Mouse (Mus musculus): ENCODE results near the gene Rhof. TPM values are rescaled to one million over a fixed set of nuclear protein-coding genes. Genes with fewer than 3 reads are reported as not detected.

Rhof gene
- polyA plus RNA-seq, 1 experiment from 2014 or later, result 1.2 TPM

- Histone ChIP-seq H3K27ac (replicated peaks) (no peak overlapping the region), H3K4me3 (no peak overlapping the region), H3K27me3 (replicated peaks; ENCODE audit: low read depth, poor library complexity, severe bottlenecking) (no peaks in the 10 kb centered on the region), H3K9me3 (no peaks in the 10 kb centered on the region), H3K36me3 (replicated peaks) (peaks cover 98% of the 10 kb centered on the region), H3K4me1 (no peaks in the 10 kb centered on the region)
- WGBS, result 89% methylated on average over 4 of the region's 4 CpGs
- no peak for DNase-seq (ENCODE audit: low spot score)
Measured at GRCm38 (mm10) chr5:123157972-123158371, 25.5 kb upstream of the Rhof start.

- no peak overlapping the region for H3K4me3 ChIP-seq
- 90% methylated on average over 12 of the region's 12 CpGs for WGBS
- no peaks in the 10 kb centered on the region for H3K9me3 ChIP-seq
- H3K27me3 ChIP-seq (replicated peaks; ENCODE audit: low read depth, poor library complexity, severe bottlenecking), result no peaks in the 10 kb centered on the region
- H3K36me3 ChIP-seq (replicated peaks), result peaks cover 98% of the 10 kb centered on the region
- DNase-seq (ENCODE audit: low spot score), result no peak
- no peak overlapping the region for H3K27ac ChIP-seq (replicated peaks)
- H3K4me1 ChIP-seq, result peaks cover 4% of the 10 kb centered on the region
Measured at GRCm38 (mm10) chr5:123156763-123157162, 24.3 kb upstream of the Rhof start.

GRCm38 (mm10) chr5:123155425-123155824 is 22.9 kb upstream of the Rhof start:
- peak; percentile 69 for DNase-seq (ENCODE audit: low spot score)
- Histone ChIP-seq H3K4me3 (no peak overlapping the region), H3K27me3 (replicated peaks; ENCODE audit: low read depth, poor library complexity, severe bottlenecking) (no peaks in the 10 kb centered on the region), H3K4me1 (peaks cover 17% of the 10 kb centered on the region), H3K36me3 (replicated peaks) (peaks cover 98% of the 10 kb centered on the region), H3K9me3 (no peaks in the 10 kb centered on the region), H3K27ac (replicated peaks) (no peak overlapping the region)
- WGBS, result 55% methylated on average over 7 of the region's 7 CpGs

DNA sequence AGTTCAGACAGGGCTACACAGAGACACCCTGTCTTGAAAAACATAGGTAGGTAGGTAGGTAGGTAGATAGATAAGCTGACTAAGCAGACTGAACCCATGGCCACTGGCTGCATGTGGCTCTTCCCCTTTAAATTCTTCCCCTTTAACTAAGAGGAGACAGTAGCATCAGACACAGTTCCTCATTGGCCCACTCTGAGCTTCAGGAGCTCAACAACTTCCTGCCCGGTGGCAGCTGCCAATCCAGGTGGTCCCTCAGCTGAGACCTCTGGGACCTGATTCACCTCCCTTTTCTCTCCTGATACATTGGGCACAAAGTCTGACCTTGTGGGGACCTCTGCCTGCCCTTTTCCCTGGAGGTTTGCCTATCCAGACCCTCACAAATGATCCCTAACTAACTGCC is 20.4 kb upstream of the Rhof start:
- no peak for DNase-seq (ENCODE audit: low spot score)
- WGBS, result 89% methylated on average over 1 of the region's 1 CpGs
- no peaks in the 10 kb centered on the region for H3K9me3 ChIP-seq

GRCm38 (mm10) chr5:123151707-123152362 is 19.3 kb upstream of the Rhof start:
- no peaks in the 10 kb centered on the region for H3K9me3 ChIP-seq
- peaks cover 96% of the 10 kb centered on the region for H3K36me3 ChIP-seq (replicated peaks)
- no peak for DNase-seq (ENCODE audit: low spot score)
- H3K27me3 ChIP-seq (replicated peaks; ENCODE audit: low read depth, poor library complexity, severe bottlenecking), result no peaks in the 10 kb centered on the region
- H3K4me1 ChIP-seq, result peaks cover 43% of the 10 kb centered on the region
- WGBS, result 94% methylated on average over 19 of the region's 19 CpGs
- H3K27ac ChIP-seq (replicated peaks), result no peak overlapping the region
- H3K4me3 ChIP-seq, result 0 out of 2 replicates have a peak overlapping the region, but pooled peaks have one; percentile 51

More for the DNA sequence above, 20.4 kb upstream of the Rhof start:
- H3K4me3 ChIP-seq, result no peak overlapping the region
- H3K4me1 ChIP-seq, result peaks cover 43% of the 10 kb centered on the region
- no peak overlapping the region for H3K27ac ChIP-seq (replicated peaks)
- H3K27me3 ChIP-seq (replicated peaks; ENCODE audit: low read depth, poor library complexity, severe bottlenecking), result no peaks in the 10 kb centered on the region
- H3K36me3 ChIP-seq (replicated peaks), result peaks cover 96% of the 10 kb centered on the region

DNA sequence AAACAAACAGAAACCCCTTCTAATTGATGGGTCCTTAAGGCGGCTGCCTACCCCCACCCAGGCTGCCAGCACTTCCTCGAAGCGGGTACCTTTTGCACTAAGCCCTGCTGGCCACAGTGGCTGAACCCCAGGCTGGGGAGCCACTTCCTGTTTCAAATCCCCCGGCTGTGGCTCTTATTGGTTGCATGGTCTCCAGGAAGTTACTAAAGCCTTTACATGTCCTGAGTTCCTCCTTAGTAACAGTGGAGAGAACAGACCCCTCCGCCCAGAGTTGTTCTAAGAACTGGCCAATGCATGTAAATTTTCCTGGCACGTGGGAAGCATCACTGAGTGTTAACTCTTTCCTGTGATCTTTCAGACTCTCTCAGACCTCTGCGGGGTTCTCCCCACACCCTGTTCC is 18.6 kb upstream of the Rhof start:
- no peak for DNase-seq (ENCODE audit: low spot score)
- Histone ChIP-seq H3K9me3 (no peaks in the 10 kb centered on the region), H3K36me3 (replicated peaks) (peaks cover 96% of the 10 kb centered on the region), H3K27ac (replicated peaks) (0 out of 2 replicates have a peak overlapping the region, but pooled peaks have one; percentile 19), H3K4me1 (peaks cover 50% of the 10 kb centered on the region), H3K27me3 (replicated peaks; ENCODE audit: low read depth, poor library complexity, severe bottlenecking) (no peaks in the 10 kb centered on the region), H3K4me3 (peak overlapping the region; percentile 51)
- 46% methylated on average over 7 of the region's 7 CpGs for WGBS

- Histone ChIP-seq H3K36me3 (replicated peaks) (peaks cover 98% of the 10 kb centered on the region), H3K4me3 (peak overlapping the region; percentile 51), H3K27me3 (replicated peaks; ENCODE audit: low read depth, poor library complexity, severe bottlenecking) (no peaks in the 10 kb centered on the region), H3K9me3 (no peaks in the 10 kb centered on the region), H3K27ac (replicated peaks) (peak overlapping the region; percentile 19; the same call in 1 of the 2 replicates), H3K4me1 (peaks cover 55% of the 10 kb centered on the region)
- WGBS, result 49% methylated on average over 7 of the region's 7 CpGs
- no peak for DNase-seq (ENCODE audit: low spot score)
Measured at GRCm38 (mm10) chr5:123150641-123151040, 18.1 kb upstream of the Rhof start.

GRCm38 (mm10) chr5:123149451-123150400 is 17.2 kb upstream of the Rhof start:
- Histone ChIP-seq H3K36me3 (replicated peaks) (peaks cover 97% of the 10 kb centered on the region), H3K4me3 (peak overlapping the region; percentile 51), H3K4me1 (peaks cover 64% of the 10 kb centered on the region), H3K27me3 (replicated peaks; ENCODE audit: low read depth, poor library complexity, severe bottlenecking) (no peaks in the 10 kb centered on the region), H3K9me3 (no peaks in the 10 kb centered on the region), H3K27ac (replicated peaks) (0 out of 2 replicates have a peak overlapping the region, but pooled peaks have one; percentile 21)
- peak; percentile 93 for DNase-seq (ENCODE audit: low spot score)
- WGBS, result 11% methylated on average over 19 of the region's 19 CpGs

DNA sequence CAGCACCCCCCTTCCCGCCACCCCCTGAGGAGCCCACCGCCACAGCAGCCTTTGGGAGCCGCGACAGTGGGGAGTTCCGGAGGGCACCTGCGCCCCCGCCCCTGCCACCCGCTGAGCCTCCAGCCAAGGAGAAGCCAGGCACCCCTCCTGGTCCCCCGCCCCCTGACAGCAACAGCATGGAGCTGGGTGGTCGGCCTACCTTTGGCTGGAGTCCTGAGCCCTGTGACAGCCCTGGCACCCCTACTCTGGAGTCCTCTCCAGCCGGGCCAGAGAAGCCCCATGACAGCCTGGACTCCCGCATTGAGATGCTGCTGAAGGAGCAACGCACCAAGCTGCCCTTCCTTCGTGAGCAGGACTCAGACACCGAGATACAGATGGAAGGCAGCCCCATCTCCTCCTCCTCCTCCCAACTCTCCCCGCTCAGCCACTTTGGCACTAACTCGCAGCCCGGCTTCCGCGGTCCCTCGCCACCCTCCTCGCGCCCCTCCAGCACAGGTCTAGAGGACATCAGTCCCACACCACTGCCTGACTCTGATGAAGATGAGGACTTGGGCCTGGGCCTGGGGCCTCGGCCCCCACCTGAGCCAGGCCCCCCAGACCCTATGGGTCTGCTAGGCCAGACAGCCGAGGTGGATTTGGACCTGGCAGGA is 15.7 kb upstream of the Rhof start:
- no peaks in the 10 kb centered on the region for H3K27me3 ChIP-seq (replicated peaks; ENCODE audit: low read depth, poor library complexity, severe bottlenecking)
- peak overlapping the region; percentile 21; the same call in 1 of the 2 replicates for H3K4me3 ChIP-seq
- WGBS, result 88% methylated on average over 25 of the region's 25 CpGs
- no peak for DNase-seq (ENCODE audit: low spot score)
- H3K9me3 ChIP-seq, result no peaks in the 10 kb centered on the region
- peaks cover 79% of the 10 kb centered on the region for H3K4me1 ChIP-seq
- peaks cover 89% of the 10 kb centered on the region for H3K36me3 ChIP-seq (replicated peaks)
- no peak overlapping the region for H3K27ac ChIP-seq (replicated peaks)

GRCm38 (mm10) chr5:123147569-123147968 is 15.1 kb upstream of the Rhof start:
- peaks cover 83% of the 10 kb centered on the region for H3K36me3 ChIP-seq (replicated peaks)
- peak overlapping the region; percentile 11; the same call in 1 of the 2 replicates for H3K4me3 ChIP-seq
- DNase-seq (ENCODE audit: low spot score), result no peak
- H3K9me3 ChIP-seq, result no peaks in the 10 kb centered on the region
- H3K4me1 ChIP-seq, result peaks cover 83% of the 10 kb centered on the region
- no peaks in the 10 kb centered on the region for H3K27me3 ChIP-seq (replicated peaks; ENCODE audit: low read depth, poor library complexity, severe bottlenecking)
- WGBS, result 88% methylated on average over 17 of the region's 17 CpGs
- H3K27ac ChIP-seq (replicated peaks), result no peak overlapping the region

DNA sequence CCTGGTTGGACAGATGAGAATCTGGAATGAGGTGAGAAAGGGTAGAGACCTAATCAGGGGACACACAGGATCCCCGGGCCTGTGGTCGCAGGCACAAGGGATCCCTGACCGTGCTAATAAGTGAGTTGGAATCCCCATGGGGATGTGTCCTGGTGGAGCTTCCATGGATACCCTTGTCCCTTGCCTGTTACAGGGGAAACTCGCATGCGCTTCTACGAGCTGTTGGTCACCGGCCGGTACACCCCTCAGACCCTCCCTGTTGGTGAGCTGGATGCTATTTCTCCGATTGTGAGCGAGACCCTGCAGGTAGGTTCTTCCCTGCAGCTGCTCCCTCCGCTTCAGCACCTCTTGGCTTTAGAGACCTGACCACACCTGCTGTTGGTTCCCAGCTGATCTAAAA is 13.9 kb upstream of the Rhof start:
- Histone ChIP-seq H3K4me3 (no peak overlapping the region), H3K4me1 (peaks cover 80% of the 10 kb centered on the region), H3K27ac (replicated peaks) (no peak overlapping the region), H3K36me3 (replicated peaks) (peaks cover 71% of the 10 kb centered on the region), H3K9me3 (no peaks in the 10 kb centered on the region), H3K27me3 (replicated peaks; ENCODE audit: low read depth, poor library complexity, severe bottlenecking) (no peaks in the 10 kb centered on the region)
- DNase-seq (ENCODE audit: low spot score), result no peak
- 88% methylated on average over 11 of the region's 11 CpGs for WGBS

Measured in embryonic facial prominence, embryonic 10.5 days (tissue).